Mouse (Mus musculus) G1E-ER4 (cell line): ENCODE measurements around the gene Fbxo5. TPM values are rescaled to one million over a fixed set of nuclear protein-coding genes. Genes with fewer than 3 reads are reported as not detected.

Experiments
- GATA1 ChIP-seq: IDR thresholded peaks from one replicate; pipeline ENCODE4 v1.8.0; 2012; ENCODE audit warnings: low read length, inconsistent platforms
- polyA plus RNA-seq: library from polyadenylated mRNA; stranded (reverse); fragments of >175 nt; gene quantifications from 2 replicates; pipeline ENCODE4 v1.2.3, GENCODE M21; 2012

Fbxo5 gene
- 8.7 and 13.3 TPM in 2 replicates for polyA plus RNA-seq

DNA sequence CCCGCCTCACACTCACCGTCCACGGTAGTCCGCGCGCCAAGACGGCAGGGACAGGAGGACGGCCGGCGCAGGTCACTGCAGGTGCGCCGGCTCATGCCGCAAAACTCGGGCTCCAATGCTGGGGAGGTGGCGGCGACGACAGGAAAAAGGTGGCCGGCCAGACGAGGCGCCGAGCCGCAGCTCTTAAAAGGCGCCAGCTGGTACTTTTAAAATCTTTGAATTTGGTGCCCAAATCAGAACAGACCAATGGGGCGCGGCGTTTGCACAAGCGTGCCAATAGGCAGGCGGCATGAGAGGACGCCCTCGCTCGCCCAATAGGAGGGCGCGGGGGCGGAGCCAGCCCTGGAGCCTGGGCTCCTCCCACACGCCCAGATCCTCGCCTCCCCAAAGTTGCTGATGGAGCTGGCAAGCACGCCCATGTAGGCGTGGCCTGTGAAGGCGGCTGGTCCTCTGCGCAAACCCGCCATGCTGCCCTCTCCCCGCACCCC, at the start of gene Fbxo5:
Gene Fbxo5 (minus strand): TSS at position 358 of the 488 bp plus-strand sequence.
- TF ChIP-seq GATA1, result no peak

DNA sequence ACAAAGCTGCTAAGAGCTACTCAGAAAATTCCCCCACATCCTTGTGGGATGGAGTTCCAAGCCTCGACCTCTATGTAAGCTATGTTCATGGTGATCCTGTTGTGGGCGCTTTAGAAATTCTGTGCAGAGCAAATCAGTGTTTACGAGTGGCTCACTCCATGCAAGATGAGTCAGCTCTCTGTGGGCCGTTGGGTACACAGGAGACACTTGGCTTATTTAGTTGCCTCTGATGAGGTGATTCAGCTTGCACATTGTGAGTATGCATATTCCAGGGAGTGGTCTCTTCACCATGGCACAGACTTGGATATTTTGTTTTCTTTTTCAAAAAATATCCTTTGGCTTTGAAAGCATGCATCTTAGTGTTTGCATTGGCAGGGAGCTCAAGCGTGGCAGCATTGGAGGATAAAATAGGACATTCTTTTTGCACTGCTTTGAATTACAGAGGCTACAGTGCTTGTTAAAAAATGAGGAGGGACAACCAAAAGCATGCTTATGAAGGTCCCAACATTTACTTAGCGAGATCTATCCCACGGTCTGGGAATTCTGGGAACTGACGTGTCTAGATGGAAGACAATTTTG, 48.0 kb upstream of the Fbxo5 start:
- TF ChIP-seq GATA1, result no peak

DNA sequence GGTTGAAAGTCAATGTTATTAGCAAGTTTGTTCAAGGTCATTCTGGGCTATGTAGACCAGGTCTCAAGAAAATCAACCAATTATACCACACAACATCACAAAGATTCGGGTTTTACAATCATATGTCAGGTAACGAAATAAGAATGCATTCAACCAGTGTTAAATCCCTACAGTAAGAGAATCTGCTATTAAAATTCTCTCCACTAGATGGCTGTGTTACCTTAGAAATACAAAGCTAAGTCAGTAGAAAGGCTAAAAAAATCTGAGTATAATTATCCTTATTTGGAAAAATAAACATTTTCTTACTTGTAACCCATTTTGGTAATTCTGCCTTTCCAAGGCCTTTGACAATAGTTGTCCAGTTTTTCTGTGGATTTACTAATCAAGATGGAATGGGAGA, 41.5 kb upstream of the Fbxo5 start:
- TF ChIP-seq GATA1, result no peak

DNA sequence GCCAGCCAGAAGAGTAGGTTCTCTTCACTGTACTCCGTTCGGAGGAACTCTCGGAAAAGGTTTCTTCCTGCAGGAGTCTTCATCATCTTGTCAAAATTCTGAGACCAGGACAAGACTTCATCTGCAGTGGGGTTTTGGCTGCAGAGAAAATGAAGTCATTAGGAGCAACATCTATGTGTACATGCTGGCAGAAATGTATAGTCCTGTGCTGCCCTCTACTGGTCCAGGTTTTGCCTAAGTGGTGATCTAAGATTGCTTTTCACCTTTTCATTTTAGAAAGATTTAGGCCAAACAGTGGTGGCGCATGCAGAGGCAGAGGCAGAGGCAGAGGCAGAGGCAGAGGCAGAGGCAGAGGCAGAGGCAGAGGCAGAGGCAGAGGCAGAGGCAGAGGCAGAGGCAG, 36.0 kb upstream of the Fbxo5 start:
- no peak for TF ChIP-seq GATA1

DNA sequence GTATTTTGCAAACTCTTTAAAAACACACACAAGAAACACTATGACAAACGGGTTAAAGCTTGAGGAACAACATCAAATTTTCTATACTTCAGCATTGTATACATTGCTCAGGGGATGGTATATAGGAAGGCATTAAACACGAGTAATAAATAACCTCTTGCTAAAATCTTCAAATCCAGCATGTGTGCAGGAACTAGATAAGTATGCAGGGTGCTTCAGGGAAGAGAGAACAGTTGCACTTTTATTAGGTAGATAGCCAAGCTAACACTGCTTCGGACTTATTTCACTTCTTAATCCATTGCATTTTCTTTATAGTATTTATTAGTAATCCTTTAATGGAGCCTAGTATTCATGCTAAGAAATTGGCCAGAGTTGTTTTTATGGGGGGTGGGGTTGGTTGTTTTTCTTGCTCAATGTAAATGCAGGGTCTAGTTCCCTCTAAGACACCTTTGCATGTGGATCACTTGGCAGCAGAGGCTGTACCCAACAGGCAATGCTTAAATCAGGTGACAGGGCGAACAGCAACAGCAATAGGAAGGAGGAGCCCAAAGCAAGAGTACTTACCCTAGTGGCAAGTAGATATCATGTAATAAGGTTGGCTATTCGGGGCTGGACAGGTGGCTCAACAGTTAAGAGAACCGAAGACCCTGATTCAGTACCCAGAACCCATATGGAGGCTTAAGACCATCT, 21.1 kb upstream of the Fbxo5 start:
- no peak for TF ChIP-seq GATA1

DNA sequence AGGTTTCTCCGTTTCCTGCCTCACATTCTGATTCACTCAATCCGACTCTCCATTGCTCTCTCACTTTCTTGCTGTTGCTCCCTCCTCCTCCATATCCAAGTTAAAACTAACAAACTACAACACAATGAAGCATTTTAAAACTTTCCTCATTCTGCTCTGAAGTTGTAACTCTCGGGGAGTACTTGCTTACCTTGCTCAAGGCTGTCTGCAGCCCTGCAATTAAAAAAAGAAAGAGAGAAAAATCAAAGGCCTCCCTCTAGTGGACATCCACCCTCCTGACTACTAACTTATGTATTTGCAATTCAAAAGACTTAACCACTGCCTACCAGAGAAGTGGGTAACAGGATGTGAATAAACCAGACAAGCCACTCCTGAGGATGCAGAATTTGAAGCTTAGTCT, 19.4 kb upstream of the Fbxo5 start:
- TF ChIP-seq GATA1, result no peak

DNA sequence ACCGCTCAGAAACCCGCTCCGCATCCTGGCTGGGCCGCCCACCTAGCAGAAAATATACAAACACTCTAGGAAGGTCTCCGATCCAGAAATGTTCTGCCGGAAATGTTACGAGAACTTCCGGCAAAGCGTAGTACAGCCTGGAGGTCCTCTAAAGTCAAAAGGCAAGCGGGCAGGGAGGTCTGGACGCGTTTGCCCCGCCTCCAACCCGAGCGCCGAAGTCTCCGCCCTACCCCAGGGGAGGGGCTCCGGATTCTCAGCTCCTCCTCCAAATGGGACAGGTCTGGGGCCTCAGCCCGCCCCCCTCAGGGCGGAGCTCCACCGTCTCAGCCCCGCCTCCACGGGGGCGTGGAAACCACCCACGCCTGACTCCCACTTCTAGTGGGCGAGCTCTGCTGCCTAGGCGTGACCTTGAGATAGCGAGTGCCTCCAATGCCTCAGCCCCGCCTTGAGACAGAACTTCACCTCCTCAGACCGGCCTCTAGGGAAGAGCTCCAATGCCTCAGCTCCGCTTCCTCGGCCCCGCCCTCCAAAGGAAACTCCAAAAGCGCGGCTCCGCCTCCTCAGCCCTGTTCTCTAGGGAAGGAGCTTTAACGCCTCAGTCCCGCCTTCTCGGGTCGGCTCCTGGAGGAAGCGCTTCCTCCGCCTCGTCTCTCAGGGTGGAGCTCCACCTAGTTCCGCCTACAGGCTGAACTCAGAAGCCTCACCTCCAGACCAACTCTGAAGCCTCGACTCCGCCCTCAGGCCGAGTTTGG, 18.5 kb upstream of the Fbxo5 start, which contains the start of gene Mtrf1l:
Gene Mtrf1l (minus strand): TSS at position 171 of the 752 bp plus-strand sequence.
- no peak for TF ChIP-seq GATA1

DNA sequence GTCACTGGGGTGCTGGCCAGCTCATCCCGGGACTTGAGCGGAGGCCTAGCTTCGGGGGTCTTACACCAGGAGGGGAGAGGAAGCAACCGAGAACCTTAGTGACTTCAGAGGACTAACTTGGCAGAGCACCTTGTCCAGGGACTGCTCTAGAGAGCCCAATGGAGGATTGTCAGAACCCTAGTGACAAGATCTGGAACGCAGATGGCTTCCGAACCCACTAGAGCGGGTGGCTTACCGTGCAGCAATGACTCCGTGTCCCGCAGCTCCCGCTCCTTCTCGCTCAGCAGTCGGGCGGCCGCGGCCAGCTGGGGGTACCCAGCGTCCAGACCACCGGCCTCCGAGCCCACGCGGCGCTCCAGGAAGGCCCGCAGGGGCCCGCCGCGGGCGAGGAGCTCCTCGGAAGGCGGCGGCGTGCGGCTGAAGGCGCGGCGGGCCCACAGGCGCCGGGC, 17.9 kb upstream of the Fbxo5 start:
- no peak for TF ChIP-seq GATA1

DNA sequence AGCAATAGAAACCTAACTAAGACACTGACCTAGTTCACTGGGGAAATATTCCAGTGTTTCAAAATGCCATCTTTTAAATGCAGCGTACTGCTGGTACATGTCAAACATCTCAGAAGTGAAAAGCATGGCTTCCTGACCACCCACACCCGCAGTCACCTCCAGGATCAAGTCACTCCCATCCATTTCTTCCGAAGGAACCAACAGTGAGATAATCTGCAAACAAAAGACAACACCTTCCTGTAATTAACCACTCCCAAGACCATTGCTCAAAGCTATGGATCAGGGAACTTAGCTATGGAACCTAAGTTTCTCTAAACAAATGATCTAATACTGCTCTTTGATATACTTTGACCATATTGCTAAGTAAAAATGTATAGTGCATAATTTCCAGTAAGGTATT, 13.4 kb upstream of the Fbxo5 start:
- TF ChIP-seq GATA1, result no peak

DNA sequence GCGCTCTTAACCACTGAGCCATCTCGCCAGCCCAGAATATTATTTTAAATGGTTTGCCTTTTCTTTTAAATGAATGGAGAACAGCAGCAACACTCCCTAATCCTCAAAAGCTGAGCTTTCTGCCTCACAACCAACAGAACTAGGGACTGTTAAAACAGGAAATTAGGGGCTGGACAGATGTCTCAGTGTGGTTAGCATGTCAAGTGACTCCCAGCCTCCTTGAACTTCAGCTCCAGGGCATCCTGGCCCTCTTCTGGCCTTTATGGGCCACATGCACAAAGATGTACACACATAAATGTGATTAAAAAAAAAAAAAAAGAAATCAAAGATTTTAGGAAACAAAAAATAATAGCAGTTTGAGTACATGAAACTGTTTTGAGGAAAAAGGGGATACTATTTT, 10.6 kb upstream of the Fbxo5 start:
- no peak for TF ChIP-seq GATA1

DNA sequence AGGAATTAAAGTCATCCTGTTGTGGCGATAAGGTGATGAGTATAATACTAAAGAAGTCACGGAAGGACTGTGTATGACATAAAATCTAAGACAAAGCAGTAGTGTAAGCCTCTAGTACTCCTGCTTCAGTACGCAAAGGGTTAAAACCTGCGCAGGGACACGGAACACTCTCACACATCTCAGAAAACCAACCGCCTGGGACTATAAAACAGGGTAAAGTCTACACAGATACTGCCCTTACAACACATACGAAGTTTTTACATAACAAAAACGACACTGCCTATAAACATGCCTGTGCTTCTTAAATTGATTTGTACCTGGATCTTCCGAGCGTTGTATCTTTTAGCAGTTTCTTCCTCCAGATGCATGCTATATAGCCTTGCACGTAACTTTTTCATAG, 8.3 kb upstream of the Fbxo5 start:
- no peak for TF ChIP-seq GATA1

DNA sequence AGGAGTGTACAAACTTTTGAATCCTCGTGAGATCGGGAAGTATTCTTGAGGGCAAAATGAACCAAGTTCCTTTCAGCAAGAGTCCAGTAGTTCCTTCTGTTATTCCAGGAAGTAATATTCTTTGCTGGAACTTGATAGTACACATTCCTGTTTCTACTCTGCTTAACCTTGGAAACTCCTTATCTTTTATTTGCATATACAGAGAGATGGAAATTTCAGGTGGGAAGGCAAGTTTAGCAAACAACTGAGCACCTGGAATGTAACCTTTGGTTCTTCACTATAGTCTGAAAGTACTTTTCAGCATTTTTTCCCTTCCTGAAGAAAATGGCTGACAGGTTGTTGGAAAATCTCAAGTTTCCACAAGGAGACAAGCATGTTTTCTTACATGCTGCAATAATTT, 2.3 kb upstream of the Fbxo5 start:
- TF ChIP-seq GATA1, result no peak

DNA sequence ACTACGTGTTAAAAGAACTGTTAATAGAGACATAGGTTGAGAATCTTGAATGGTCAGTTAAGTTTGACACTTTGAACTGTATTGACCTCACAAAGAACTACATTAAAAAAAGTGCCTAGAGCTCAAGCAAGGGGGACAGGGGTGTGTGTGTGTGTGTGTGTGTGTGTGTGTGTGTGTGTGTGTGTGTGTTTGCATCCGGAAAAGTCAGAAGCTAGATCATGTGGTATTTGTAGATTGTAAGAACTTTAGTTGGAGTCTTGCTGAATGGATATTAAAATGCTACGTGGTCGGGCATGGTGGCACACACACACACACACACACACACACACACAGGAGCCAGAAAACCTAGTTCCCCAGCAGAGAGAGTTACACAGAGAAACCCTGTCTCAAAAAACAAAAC, 1.6 kb upstream of the Fbxo5 start:
- no peak for TF ChIP-seq GATA1

DNA sequence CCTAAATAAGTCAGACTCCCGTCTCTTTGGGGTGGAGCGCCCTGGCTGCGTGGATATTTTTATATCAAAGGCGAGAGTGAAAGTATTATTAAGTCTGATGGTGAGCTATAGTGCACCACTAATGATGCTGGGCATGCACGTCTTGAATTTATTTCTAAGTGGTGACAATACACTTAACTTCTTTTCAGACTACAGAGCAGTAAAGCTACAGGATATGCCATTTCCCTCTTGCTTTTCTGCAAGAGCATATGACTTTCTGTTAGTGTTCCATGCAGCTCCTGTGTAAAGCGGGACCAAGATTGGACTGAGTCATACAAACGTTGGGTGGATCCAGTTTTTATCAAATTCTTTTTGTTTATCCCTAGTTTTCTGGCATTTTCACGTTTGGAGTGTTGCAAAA, 1.0 kb upstream of the Fbxo5 start:
- no peak for TF ChIP-seq GATA1

DNA sequence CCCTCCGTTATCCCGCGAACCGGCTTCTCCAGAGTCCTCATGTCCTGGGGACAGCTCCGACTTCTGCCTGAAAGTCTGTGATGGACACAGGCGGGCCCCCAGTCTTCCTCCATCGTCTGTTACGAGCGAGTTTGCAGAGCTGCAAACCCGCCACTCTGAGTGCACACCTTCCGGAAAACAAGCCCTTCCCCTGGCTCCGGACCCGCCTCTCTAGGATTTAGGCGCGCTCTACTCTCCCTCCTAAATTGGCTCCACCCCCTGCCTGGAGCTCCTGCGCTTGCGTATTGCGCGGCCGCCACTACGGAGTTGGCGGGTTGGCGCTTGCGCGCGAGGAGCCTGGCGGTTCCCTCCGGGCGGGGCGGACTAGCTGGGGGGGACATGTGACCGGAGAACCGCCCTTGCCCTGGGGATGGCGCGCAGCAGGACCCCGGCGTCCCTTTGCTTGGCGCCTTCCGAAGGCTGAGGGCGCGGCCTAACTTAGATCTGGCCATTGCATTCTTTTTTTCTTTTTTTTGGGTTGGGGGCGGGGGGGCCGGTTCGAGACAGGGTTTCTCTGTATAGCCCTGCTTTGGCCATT, 419 bp upstream of the Fbxo5 start:
- no peak for TF ChIP-seq GATA1

DNA sequence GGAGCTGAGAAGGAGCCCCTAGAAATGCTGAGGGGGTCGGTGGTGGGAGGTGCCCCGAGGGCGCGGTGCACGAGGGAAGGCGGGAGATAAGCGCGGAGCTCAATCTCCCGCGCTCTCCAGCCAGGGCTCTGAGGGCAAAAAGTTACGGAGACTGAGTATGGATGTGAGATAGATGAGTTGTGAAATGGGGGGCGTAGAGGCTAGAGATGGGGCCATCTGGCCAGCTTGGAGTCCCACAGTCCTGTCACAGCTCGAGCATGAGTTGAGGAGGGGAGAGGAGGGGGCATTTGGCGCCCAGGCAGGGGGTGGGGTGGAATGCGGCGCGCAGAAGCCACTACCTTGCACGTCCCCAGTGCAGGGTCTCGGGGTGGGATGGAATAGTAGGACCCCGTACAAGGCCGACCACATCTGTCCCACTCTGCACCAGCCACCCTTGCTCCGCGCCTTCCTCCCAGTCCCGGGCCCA, 676 bp downstream of the Fbxo5 start:
- TF ChIP-seq GATA1, result no peak
